Mouse (Mus musculus): ENCODE data around the gene Btnl1. TPM values are rescaled to one million over a fixed set of nuclear protein-coding genes. Genes with fewer than 3 reads are reported as not detected.
A peak's percentile ranks its signal among the peaks of the same experiment; 100 is the strongest.

The Btnl1 gene
- not detected in 2 replicates for polyA plus RNA-seq (2015; fragmentation: Nextera tagmentation; extraction: Ambion mirVana)

DNA sequence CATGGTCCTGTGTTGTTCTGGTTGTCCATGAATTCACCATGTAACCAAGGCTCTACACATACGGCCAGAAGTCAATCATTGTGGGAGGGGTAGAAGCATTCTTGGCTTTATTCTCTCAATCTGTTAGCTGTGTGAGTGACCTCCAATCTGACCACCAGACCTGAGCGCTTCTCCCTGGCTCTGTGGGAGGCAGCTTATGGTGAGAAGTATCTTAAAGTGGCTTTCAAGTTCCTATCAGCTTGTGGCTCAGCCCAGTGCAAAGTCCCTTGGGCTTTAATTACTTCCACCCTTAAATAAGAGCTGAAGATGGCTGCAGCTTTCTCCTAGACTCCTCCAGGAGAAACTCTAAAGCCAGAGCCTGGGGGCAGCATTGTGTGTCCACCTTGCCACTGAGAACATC lies at the start of gene Btnl1:
Btnl1 (plus strand) TSS at position 286 of the 400 bp plus-strand sequence.
- 78% methylated on average over 2 of the region's 2 CpGs for WGBS
- DNase-seq (ENCODE audit: low spot score) (no peak), ATAC-seq (no peak)

DNA sequence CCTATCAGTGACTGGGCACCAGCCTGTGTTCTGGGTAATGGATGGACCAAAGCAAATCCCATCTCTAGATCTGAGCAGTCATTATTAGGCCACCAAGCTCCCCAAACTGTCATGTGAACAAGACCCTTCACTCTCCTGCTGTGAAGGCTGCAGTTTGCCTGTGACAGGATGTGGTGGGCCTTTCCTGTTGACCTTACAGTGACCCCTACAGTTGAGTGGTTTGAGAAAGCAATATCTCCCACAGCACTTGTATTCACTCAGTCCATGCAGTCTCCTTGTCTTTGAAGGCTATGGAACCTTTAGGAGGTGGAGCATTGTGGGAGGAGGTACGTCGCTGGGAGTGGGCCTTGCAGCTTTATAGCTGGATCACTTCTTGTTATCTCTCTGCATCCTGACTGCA lies 47.1 kb upstream of the Btnl1 start:
- no peak overlapping the region for H3K4me2 ChIP-seq (replicated peaks; ENCODE audit: low read depth, low read length)
- H3K36me3 ChIP-seq (ENCODE audit: insufficient read depth, low read length): no peaks in the 10 kb centered on the region
- no peaks in the 10 kb centered on the region for H3K4me1 ChIP-seq (ENCODE audit: insufficient read depth, low read depth, low read length)
- H3K4me3 ChIP-seq (ENCODE audit: low read depth, low read length): no peak overlapping the region
- no peaks in the 10 kb centered on the region for H3K27me3 ChIP-seq (replicated peaks; ENCODE audit: insufficient read depth, low read length)
- TF ChIP-seq CTCF (IDR thresholded peaks at IDR 0.05) (no peak), EP300 (IDR thresholded peaks at IDR 0.05) (no peak)
- H3K27ac ChIP-seq (ENCODE audit: low read length): no peak overlapping the region
- no peak for DNase-seq (ENCODE audit: low spot score)
- WGBS: 65% methylated on average over 2 of the region's 2 CpGs
- no peaks in the 10 kb centered on the region for H3K9me3 ChIP-seq (ENCODE audit: low read length)
- no peak for ATAC-seq
- no peak overlapping the region for H3K9ac ChIP-seq (replicated peaks; ENCODE audit: low read depth)

More for the DNA sequence above, at the start of gene Btnl1:
- Histone ChIP-seq H3K9ac (replicated peaks; ENCODE audit: low read depth) (no peak within 1 kb of the TSS), H3K27ac (ENCODE audit: low read length) (no peak within 1 kb of the TSS), H3K36me3 (ENCODE audit: insufficient read depth, low read length) (no peaks in the 10 kb centered on the region), H3K4me2 (replicated peaks; ENCODE audit: low read depth, low read length) (no peak within 1 kb of the TSS), H3K4me1 (ENCODE audit: insufficient read depth, low read depth, low read length) (no peaks in the 10 kb centered on the region), H3K4me3 (ENCODE audit: low read depth, low read length) (no peak within 1 kb of the TSS), H3K27me3 (replicated peaks; ENCODE audit: insufficient read depth, low read length) (no peaks in the 10 kb centered on the region), H3K9me3 (ENCODE audit: low read length) (no peaks in the 10 kb centered on the region)
- no peak for TF ChIP-seq EP300 (IDR thresholded peaks at IDR 0.05)
- no peak for TF ChIP-seq CTCF (IDR thresholded peaks at IDR 0.05)

DNA sequence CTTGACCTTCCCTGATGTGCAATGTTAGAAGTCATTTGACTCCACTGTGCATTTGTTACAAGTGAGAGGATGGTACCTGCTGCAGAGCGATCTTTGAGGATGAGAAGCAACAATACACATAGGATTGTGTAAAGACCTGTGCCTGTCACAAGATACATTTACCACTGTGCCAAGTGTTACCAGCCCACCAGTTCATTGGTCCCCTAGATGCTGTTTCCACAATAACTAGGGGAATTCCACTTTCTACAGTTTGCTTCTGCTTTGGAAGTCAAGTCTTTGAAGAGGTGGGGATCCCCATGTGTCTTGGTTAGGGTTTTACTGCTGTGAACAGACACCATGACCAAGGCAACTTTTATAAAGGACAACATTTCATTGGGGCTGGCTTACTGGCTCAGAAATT lies 45.7 kb upstream of the Btnl1 start:
- 89% methylated on average over 1 of the region's 1 CpGs for WGBS
- DNase-seq (ENCODE audit: low spot score): no peak
- ATAC-seq: no peak
- H3K27ac ChIP-seq (ENCODE audit: low read length): no peak overlapping the region
- H3K9ac ChIP-seq (replicated peaks; ENCODE audit: low read depth): no peak overlapping the region
- TF ChIP-seq CTCF (IDR thresholded peaks at IDR 0.05): no peak
- TF ChIP-seq EP300 (IDR thresholded peaks at IDR 0.05): no peak
- no peaks in the 10 kb centered on the region for H3K9me3 ChIP-seq (ENCODE audit: low read length)
- H3K36me3 ChIP-seq (ENCODE audit: insufficient read depth, low read length): no peaks in the 10 kb centered on the region
- H3K27me3 ChIP-seq (replicated peaks; ENCODE audit: insufficient read depth, low read length): no peaks in the 10 kb centered on the region
- no peaks in the 10 kb centered on the region for H3K4me1 ChIP-seq (ENCODE audit: insufficient read depth, low read depth, low read length)
- no peak overlapping the region for H3K4me2 ChIP-seq (replicated peaks; ENCODE audit: low read depth, low read length)
- no peak overlapping the region for H3K4me3 ChIP-seq (ENCODE audit: low read depth, low read length)

DNA sequence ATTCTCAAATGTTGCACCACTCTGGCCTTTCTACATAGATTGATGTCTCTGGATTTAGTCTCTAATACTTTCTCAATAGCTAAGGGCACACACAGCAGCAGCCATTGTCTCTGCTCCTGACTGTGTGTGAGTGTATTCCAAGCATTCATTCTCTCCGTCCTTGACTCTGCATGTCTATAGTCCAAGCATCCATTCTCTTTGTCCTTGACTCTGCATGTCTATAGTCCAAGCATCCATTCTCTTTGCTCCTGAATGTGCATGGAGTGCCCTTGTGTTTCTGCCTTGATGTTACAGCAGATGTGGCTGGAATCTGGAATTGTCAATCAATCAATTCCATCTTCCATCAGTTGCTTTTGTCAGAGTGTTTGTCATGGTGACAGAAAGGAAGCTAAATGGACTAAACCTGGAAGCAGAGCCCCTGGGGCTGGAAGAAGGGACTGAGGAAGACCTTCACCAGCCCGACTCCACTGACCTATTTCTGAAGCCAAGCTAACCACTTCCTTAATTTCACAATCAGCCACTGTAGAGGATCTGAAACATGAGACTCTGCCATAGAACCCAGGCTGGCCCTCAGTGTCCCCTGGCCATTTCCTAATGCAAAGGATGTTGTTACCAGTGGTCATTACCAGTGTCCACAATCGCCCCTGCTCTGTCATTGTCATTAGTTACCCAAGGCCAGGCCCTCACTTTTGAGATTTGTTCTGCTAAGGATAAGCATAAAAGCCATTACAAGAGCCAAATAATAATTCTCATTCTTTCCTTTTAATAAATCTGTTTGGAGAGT lies 36.1 kb upstream of the Btnl1 start:
- WGBS: 44% methylated on average over 3 of the region's 3 CpGs
- no peak overlapping the region for H3K4me2 ChIP-seq (replicated peaks; ENCODE audit: low read depth, low read length)
- H3K27me3 ChIP-seq (replicated peaks; ENCODE audit: insufficient read depth, low read length): peaks cover 4% of the 10 kb centered on the region; the same call in 1 of the 2 replicates
- no peak overlapping the region for H3K27ac ChIP-seq (ENCODE audit: low read length)
- no peak for ATAC-seq
- H3K9ac ChIP-seq (replicated peaks; ENCODE audit: low read depth): no peak overlapping the region
- H3K4me3 ChIP-seq (ENCODE audit: low read depth, low read length): no peak overlapping the region
- no peaks in the 10 kb centered on the region for H3K36me3 ChIP-seq (ENCODE audit: insufficient read depth, low read length)
- no peak for TF ChIP-seq CTCF (IDR thresholded peaks at IDR 0.05)
- TF ChIP-seq EP300 (IDR thresholded peaks at IDR 0.05): no peak
- no peaks in the 10 kb centered on the region for H3K4me1 ChIP-seq (ENCODE audit: insufficient read depth, low read depth, low read length)
- no peaks in the 10 kb centered on the region for H3K9me3 ChIP-seq (ENCODE audit: low read length)
- DNase-seq (ENCODE audit: low spot score): peak; percentile 16

DNA sequence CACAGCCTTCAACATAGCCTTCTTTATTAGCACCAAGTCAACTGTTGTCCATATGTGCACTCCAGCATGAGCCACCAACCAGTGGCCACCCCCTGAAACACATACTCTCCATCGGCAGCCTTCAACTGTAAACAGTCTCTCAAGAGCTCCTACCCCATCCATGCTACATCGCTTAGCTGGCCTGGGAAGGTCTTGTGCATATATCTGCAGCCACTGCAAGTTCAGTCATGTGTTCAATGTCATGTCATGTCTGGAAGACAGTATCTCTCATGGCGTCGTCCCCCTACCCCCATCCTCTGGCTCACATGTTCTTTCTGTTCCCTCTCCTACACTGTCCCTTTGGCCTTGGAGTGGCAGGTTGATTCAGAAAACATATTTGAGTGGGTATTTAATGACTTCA lies 32.0 kb upstream of the Btnl1 start:
- H3K9ac ChIP-seq (replicated peaks; ENCODE audit: low read depth): no peak overlapping the region
- H3K4me2 ChIP-seq (replicated peaks; ENCODE audit: low read depth, low read length): no peak overlapping the region
- TF ChIP-seq EP300 (IDR thresholded peaks at IDR 0.05) (no peak), CTCF (IDR thresholded peaks at IDR 0.05) (no peak)
- DNase-seq (ENCODE audit: low spot score): no peak
- H3K27me3 ChIP-seq (replicated peaks; ENCODE audit: insufficient read depth, low read length): peaks cover 4% of the 10 kb centered on the region; the same call in 1 of the 2 replicates
- H3K36me3 ChIP-seq (ENCODE audit: insufficient read depth, low read length): no peaks in the 10 kb centered on the region
- H3K4me3 ChIP-seq (ENCODE audit: low read depth, low read length): no peak overlapping the region
- no peak for ATAC-seq
- no peak overlapping the region for H3K27ac ChIP-seq (ENCODE audit: low read length)
- 80% methylated on average over 4 of the region's 4 CpGs for WGBS
- H3K4me1 ChIP-seq (ENCODE audit: insufficient read depth, low read depth, low read length): no peaks in the 10 kb centered on the region
- H3K9me3 ChIP-seq (ENCODE audit: low read length): no peaks in the 10 kb centered on the region

DNA sequence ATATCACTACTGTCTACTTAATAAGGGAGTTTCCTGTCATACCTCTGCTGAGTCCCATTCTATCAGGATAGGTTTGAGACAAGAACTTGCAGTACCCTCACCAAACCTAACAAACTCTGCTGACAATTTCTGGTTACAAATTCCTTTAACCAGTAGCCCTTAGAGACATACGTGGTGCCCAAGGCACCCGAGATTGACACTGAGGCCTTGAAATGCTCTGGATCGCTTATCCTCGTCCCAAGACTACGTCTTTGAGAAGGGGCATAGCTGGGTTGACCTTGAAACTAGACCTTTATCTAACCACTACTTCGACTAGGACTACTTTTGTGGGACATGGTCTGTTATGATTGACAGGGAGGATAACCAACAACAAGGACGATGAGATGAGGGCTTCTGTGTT lies 31.4 kb upstream of the Btnl1 start:
- ATAC-seq (no peak), DNase-seq (ENCODE audit: low spot score) (no peak)
- no peaks in the 10 kb centered on the region for H3K9me3 ChIP-seq (ENCODE audit: low read length)
- TF ChIP-seq EP300 (IDR thresholded peaks at IDR 0.05) (no peak), CTCF (IDR thresholded peaks at IDR 0.05) (no peak)
- no peak overlapping the region for H3K4me3 ChIP-seq (ENCODE audit: low read depth, low read length)
- peaks cover 4% of the 10 kb centered on the region; the same call in 1 of the 2 replicates for H3K27me3 ChIP-seq (replicated peaks; ENCODE audit: insufficient read depth, low read length)
- H3K27ac ChIP-seq (ENCODE audit: low read length): no peak overlapping the region
- 80% methylated on average over 7 of the region's 7 CpGs for WGBS
- H3K4me1 ChIP-seq (ENCODE audit: insufficient read depth, low read depth, low read length): no peaks in the 10 kb centered on the region
- no peak overlapping the region for H3K4me2 ChIP-seq (replicated peaks; ENCODE audit: low read depth, low read length)
- H3K9ac ChIP-seq (replicated peaks; ENCODE audit: low read depth): no peak overlapping the region
- H3K36me3 ChIP-seq (ENCODE audit: insufficient read depth, low read length): no peaks in the 10 kb centered on the region

All from lung, postnatal 0 days (tissue).